Mouse (Mus musculus) MN1 (cell line): Measurements from ENCODE around the gene Gm49354.

Experiments
- DNase-seq: peaks from one replicate; pipeline ENCODE4 v3.0.0-alpha.2; 2016; ENCODE audit warnings: low spot score

Gm49354 gene

GRCm38 (mm10) chr13:59710230-59710629, 71.8 kb downstream of the Gm49354 start, which contains the start of gene Spata31d1a:
Spata31d1a (minus strand) TSS chr13:59710330.
- no peak for DNase-seq
